Mouse (Mus musculus): ENCODE measurements around the gene Ect2l. TPM values are rescaled to one million over a fixed set of nuclear protein-coding genes. Genes with fewer than 3 reads are reported as not detected.

Gene Ect2l
- 0.20 TPM in 2 replicates for polyA plus RNA-seq (2015; fragmentation: Nextera tagmentation; extraction: Ambion mirVana)

- no peak within 1 kb of the TSS for H3K4me3 ChIP-seq
- H3K27me3 ChIP-seq: no peaks in the 10 kb centered on the region
- H3K36me3 ChIP-seq: no peaks in the 10 kb centered on the region
- H3K9ac ChIP-seq (replicated peaks): no peak within 1 kb of the TSS
- 14% methylated on average over 11 of the region's 11 CpGs for WGBS
- ATAC-seq (replicated peaks): 0 out of 2 replicates have a peak, but pooled peaks have one; percentile 32
- no peak within 1 kb of the TSS for H3K27ac ChIP-seq (replicated peaks)
- H3K4me1 ChIP-seq: no peaks in the 10 kb centered on the region
- H3K4me2 ChIP-seq (replicated peaks): no peak within 1 kb of the TSS
- no peaks in the 10 kb centered on the region for H3K9me3 ChIP-seq
Measured at GRCm38 (mm10) chr10:18210726-18211125, at the start of gene Ect2l. Ect2l (minus strand) TSS chr10:18210890.

- no peak overlapping the region for H3K4me3 ChIP-seq
- ATAC-seq (replicated peaks): no peak
- no peak overlapping the region for H3K4me2 ChIP-seq (replicated peaks)
- H3K4me1 ChIP-seq: no peaks in the 10 kb centered on the region
- H3K9me3 ChIP-seq: no peaks in the 10 kb centered on the region
- no peak overlapping the region for H3K27ac ChIP-seq (replicated peaks)
- no peaks in the 10 kb centered on the region for H3K27me3 ChIP-seq
- WGBS: 73% methylated on average over 4 of the region's 4 CpGs
- H3K9ac ChIP-seq (replicated peaks): no peak overlapping the region
- no peaks in the 10 kb centered on the region for H3K36me3 ChIP-seq
Measured at GRCm38 (mm10) chr10:18251345-18251744, 40.7 kb upstream of the Ect2l start.

GRCm38 (mm10) chr10:18243614-18244013, 32.9 kb upstream of the Ect2l start:
- H3K4me2 ChIP-seq (replicated peaks): no peak overlapping the region
- WGBS: 70% methylated on average over 2 of the region's 2 CpGs
- no peaks in the 10 kb centered on the region for H3K27me3 ChIP-seq
- no peaks in the 10 kb centered on the region for H3K4me1 ChIP-seq
- no peaks in the 10 kb centered on the region for H3K36me3 ChIP-seq
- no peak for ATAC-seq (replicated peaks)
- no peak overlapping the region for H3K4me3 ChIP-seq
- H3K9ac ChIP-seq (replicated peaks): no peak overlapping the region
- H3K9me3 ChIP-seq: no peaks in the 10 kb centered on the region
- H3K27ac ChIP-seq (replicated peaks): no peak overlapping the region

- Histone ChIP-seq H3K4me2 (replicated peaks) (no peak overlapping the region), H3K9me3 (no peaks in the 10 kb centered on the region), H3K4me3 (no peak overlapping the region), H3K9ac (replicated peaks) (no peak overlapping the region), H3K27me3 (no peaks in the 10 kb centered on the region), H3K4me1 (peaks cover 8% of the 10 kb centered on the region), H3K27ac (replicated peaks) (no peak overlapping the region), H3K36me3 (no peaks in the 10 kb centered on the region)
- no peak for ATAC-seq (replicated peaks)
- 91% methylated on average over 7 of the region's 7 CpGs for WGBS
Measured at GRCm38 (mm10) chr10:18237191-18237590, 26.5 kb upstream of the Ect2l start.

GRCm38 (mm10) chr10:18236328-18236927, 25.7 kb upstream of the Ect2l start:
- no peaks in the 10 kb centered on the region for H3K36me3 ChIP-seq
- H3K9ac ChIP-seq (replicated peaks): no peak overlapping the region
- H3K4me2 ChIP-seq (replicated peaks): no peak overlapping the region
- H3K9me3 ChIP-seq: no peaks in the 10 kb centered on the region
- H3K4me1 ChIP-seq: peaks cover 8% of the 10 kb centered on the region
- no peak for ATAC-seq (replicated peaks)
- WGBS: 74% methylated on average over 5 of the region's 5 CpGs
- H3K4me3 ChIP-seq: no peak overlapping the region
- no peaks in the 10 kb centered on the region for H3K27me3 ChIP-seq
- no peak overlapping the region for H3K27ac ChIP-seq (replicated peaks)

- H3K4me1 ChIP-seq: peaks cover 8% of the 10 kb centered on the region
- H3K27ac ChIP-seq (replicated peaks): peak overlapping the region; percentile 87
- peak overlapping the region; percentile 73 for H3K4me2 ChIP-seq (replicated peaks)
- peak overlapping the region; percentile 78 for H3K4me3 ChIP-seq
- 12% methylated on average over 14 of the region's 14 CpGs for WGBS
- ATAC-seq (replicated peaks): peak; percentile 76
- no peaks in the 10 kb centered on the region for H3K27me3 ChIP-seq
- H3K36me3 ChIP-seq: no peaks in the 10 kb centered on the region
- H3K9ac ChIP-seq (replicated peaks): peak overlapping the region; percentile 65
- H3K9me3 ChIP-seq: no peaks in the 10 kb centered on the region
Measured at GRCm38 (mm10) chr10:18235402-18235747, 24.7 kb upstream of the Ect2l start.

GRCm38 (mm10) chr10:18234560-18235401, 24.1 kb upstream of the Ect2l start, which contains the start of gene Ccdc28a:
Ccdc28a (minus strand) TSS chr10:18234998.
- WGBS: 2% methylated on average over 41 of the region's 41 CpGs
- Histone ChIP-seq H3K4me1 (peaks cover 8% of the 10 kb centered on the region), H3K4me3 (peak within 1 kb of the TSS; percentile 78), H3K36me3 (no peaks in the 10 kb centered on the region), H3K9ac (replicated peaks) (peak within 1 kb of the TSS; percentile 65), H3K4me2 (replicated peaks) (peak within 1 kb of the TSS; percentile 73), H3K27ac (replicated peaks) (peak within 1 kb of the TSS; percentile 87), H3K27me3 (no peaks in the 10 kb centered on the region), H3K9me3 (no peaks in the 10 kb centered on the region)
- peak; percentile 100 for ATAC-seq (replicated peaks)

- peaks cover 8% of the 10 kb centered on the region for H3K4me1 ChIP-seq
- no peak for ATAC-seq (replicated peaks)
- H3K9me3 ChIP-seq: no peaks in the 10 kb centered on the region
- H3K27ac ChIP-seq (replicated peaks): no peak overlapping the region
- H3K4me2 ChIP-seq (replicated peaks): peak overlapping the region; percentile 73; the same call in 1 of the 2 replicates
- H3K9ac ChIP-seq (replicated peaks): 0 out of 2 replicates have a peak overlapping the region, but pooled peaks have one; percentile 65
- H3K36me3 ChIP-seq: no peaks in the 10 kb centered on the region
- peak overlapping the region; percentile 78; the same call in 1 of the 2 replicates for H3K4me3 ChIP-seq
- WGBS: 47% methylated on average over 3 of the region's 3 CpGs
- H3K27me3 ChIP-seq: no peaks in the 10 kb centered on the region
Measured at GRCm38 (mm10) chr10:18233891-18234290, 23.2 kb upstream of the Ect2l start.

GRCm38 (mm10) chr10:18224386-18224785, 13.7 kb upstream of the Ect2l start:
- no peak overlapping the region for H3K27ac ChIP-seq (replicated peaks)
- WGBS: 87% methylated on average over 3 of the region's 3 CpGs
- H3K9ac ChIP-seq (replicated peaks): no peak overlapping the region
- H3K36me3 ChIP-seq: no peaks in the 10 kb centered on the region
- H3K4me2 ChIP-seq (replicated peaks): no peak overlapping the region
- H3K9me3 ChIP-seq: no peaks in the 10 kb centered on the region
- peak; percentile 48; the same call in 1 of the 2 replicates for ATAC-seq (replicated peaks)
- H3K4me1 ChIP-seq: no peaks in the 10 kb centered on the region
- no peak overlapping the region for H3K4me3 ChIP-seq
- H3K27me3 ChIP-seq: no peaks in the 10 kb centered on the region

GRCm38 (mm10) chr10:18219351-18219750, 8.7 kb upstream of the Ect2l start:
- no peak for ATAC-seq (replicated peaks)
- no peaks in the 10 kb centered on the region for H3K27me3 ChIP-seq
- H3K9ac ChIP-seq (replicated peaks): no peak overlapping the region
- WGBS: 90% methylated on average over 10 of the region's 10 CpGs
- H3K27ac ChIP-seq (replicated peaks): no peak overlapping the region
- no peaks in the 10 kb centered on the region for H3K9me3 ChIP-seq
- H3K4me3 ChIP-seq: no peak overlapping the region
- no peak overlapping the region for H3K4me2 ChIP-seq (replicated peaks)
- no peaks in the 10 kb centered on the region for H3K36me3 ChIP-seq
- no peaks in the 10 kb centered on the region for H3K4me1 ChIP-seq

GRCm38 (mm10) chr10:18214124-18214523, 3.4 kb upstream of the Ect2l start:
- Histone ChIP-seq H3K36me3 (no peaks in the 10 kb centered on the region), H3K9ac (replicated peaks) (no peak overlapping the region), H3K4me1 (no peaks in the 10 kb centered on the region), H3K9me3 (no peaks in the 10 kb centered on the region), H3K4me2 (replicated peaks) (no peak overlapping the region), H3K4me3 (no peak overlapping the region), H3K27ac (replicated peaks) (no peak overlapping the region), H3K27me3 (no peaks in the 10 kb centered on the region)
- ATAC-seq (replicated peaks): no peak
- 86% methylated on average over 5 of the region's 5 CpGs for WGBS

- Histone ChIP-seq H3K4me3 (no peak overlapping the region), H3K27ac (replicated peaks) (no peak overlapping the region), H3K27me3 (no peaks in the 10 kb centered on the region), H3K9me3 (no peaks in the 10 kb centered on the region), H3K4me1 (no peaks in the 10 kb centered on the region), H3K4me2 (replicated peaks) (no peak overlapping the region), H3K36me3 (no peaks in the 10 kb centered on the region), H3K9ac (replicated peaks) (no peak overlapping the region)
- WGBS: 84% methylated on average over 4 of the region's 4 CpGs
- ATAC-seq (replicated peaks): no peak
Measured at GRCm38 (mm10) chr10:18213373-18213772, 2.7 kb upstream of the Ect2l start.

Measured in forebrain, embryonic 15.5 days (tissue).